Mouse (Mus musculus) adrenal gland, postnatal 10 days (tissue): ENCODE results near the gene Sh3d19. TPM values are rescaled to one million over a fixed set of nuclear protein-coding genes. Genes with fewer than 3 reads are reported as not detected.

Experiments used
- DNase-seq: peaks from one replicate; pipeline ENCODE4 v3.0.0; 2021; ENCODE audit warnings: mixed read lengths
- total RNA-seq, 2 experiments: library from RNA; stranded (reverse); gene quantifications; 2 replicates each; pipeline ENCODE4 v1.2.3; 2021

Sh3d19 gene
- total RNA-seq, 2 experiments from 2014 or later, result 26.2 to 28.9 TPM

DNA sequence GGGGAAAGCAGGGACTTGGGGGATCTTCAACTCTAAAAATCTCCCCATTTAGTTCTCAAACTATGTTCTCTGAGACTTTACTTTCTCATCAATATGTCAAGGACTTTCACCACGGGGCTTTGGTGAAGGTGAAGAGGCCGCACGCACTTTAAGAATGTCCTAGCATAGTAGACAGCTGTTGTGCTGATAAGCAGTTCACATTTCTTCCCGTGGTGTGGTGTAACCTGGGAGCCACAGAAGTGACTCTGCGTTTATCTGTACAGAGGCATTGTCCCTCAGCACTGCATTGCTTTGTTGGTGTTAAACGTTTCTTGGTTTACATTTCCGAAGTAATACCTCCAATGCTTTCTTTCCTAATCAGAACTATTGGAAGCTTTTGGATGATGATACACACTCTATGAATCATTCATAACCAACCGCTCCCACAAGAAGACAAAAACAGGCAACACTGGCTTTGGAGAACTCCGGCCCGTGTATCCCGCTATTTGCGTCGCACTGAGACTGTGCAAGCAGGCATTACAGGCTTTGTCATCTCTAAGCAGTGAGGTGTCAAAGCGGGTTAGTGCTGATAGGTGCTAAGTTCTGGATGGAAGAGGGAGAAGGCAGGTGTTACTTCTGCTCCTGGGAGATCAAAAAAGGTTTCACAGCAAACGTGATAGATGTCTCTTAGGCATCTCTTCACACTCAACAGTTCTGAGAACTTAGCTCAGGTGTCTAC lies 57.9 kb downstream of the Sh3d19 start:
- DNase-seq, result no peak

DNA sequence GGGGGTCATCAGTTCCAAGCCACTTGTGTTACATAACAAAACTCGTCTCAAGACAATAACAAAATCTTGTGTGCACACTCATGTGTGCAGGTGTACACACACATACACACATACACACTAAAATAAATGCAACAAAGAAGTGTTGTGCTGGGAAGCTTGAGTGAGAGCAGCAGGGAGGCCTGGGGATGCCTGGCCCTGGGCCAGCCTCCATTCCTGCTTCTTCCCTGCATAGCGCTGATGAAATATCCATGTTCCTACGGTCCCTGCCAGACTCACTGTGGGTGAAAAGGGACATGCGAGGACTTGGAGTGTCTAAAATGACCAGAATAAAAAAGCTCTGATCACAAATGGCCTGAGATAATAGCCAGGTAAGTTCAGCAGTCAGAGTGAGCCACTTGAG lies 59.7 kb downstream of the Sh3d19 start:
- DNase-seq, result peak; percentile 12

DNA sequence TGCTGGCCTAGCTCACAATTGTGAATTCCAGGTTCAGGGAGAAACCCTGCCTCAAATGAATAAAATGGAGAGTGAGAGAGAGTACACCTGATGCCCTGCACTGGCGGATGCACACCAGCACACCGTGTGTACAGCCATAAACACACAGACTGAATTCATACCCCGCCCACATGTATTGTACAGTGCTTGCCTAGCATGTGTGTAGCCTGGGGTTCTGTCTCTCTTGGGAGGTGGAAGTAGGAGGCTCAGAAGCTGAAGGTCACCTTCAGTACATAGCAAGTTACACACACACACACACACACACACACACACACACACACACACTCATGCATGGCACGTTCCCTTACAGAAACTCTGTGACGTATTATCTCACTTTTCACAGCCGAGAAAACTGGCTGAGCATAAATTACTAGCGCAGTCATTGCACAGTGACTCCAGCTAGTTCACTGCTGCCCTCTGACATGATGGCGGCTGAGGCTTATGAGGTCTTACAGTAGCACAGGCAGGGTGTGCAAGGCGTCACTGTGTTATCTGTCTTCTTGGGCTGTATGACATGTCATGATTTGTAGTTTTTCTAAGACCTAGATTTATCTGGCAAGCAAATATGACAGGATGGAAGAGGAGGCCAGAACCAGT lies 62.7 kb downstream of the Sh3d19 start:
- no peak for DNase-seq

DNA sequence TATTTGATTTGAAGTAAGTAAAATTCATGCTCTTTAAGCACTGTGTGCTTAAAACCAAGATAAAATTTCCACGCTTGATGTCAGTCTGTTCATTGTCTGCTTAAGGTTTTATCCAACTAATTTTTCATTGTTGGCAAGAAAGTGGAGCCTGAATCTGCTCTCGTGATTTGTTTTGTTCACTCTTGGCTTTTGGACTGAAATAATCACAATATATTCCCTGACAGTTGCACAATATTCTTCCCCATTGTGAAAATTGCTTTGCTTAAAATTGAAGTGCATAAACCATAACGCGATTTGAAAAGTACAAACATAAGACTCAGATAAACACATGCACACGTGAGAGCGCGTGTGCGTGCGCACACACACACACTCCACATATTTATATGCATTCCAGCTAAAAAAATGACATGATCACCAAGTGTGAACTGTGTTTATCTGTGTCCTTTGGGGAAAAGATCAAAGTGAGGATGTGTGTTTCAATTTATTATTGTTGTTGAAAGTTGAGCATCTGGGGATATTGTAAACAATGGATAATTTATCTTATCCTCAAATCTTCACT lies 67.1 kb downstream of the Sh3d19 start:
- DNase-seq, result no peak

DNA sequence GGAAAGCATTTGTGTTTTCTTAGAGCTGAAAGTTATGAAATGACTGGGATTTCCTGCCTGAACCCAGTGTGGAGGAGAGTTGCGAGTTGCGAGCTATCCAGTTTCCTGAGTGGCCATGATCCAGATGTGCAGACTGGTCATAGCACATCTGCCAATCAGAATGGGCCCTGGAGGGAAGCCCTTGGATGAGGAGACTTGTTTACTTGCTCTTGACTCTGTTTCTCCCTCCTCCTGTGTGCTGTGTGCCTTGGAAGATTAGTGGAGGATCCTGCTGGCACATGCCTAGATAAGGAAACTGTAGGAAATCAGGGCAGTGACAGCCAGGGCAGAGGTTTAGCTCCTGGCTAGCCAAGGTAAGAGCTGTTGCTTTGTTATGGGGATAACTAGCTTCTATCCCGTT lies 67.7 kb downstream of the Sh3d19 start:
- peak; percentile 29 for DNase-seq

DNA sequence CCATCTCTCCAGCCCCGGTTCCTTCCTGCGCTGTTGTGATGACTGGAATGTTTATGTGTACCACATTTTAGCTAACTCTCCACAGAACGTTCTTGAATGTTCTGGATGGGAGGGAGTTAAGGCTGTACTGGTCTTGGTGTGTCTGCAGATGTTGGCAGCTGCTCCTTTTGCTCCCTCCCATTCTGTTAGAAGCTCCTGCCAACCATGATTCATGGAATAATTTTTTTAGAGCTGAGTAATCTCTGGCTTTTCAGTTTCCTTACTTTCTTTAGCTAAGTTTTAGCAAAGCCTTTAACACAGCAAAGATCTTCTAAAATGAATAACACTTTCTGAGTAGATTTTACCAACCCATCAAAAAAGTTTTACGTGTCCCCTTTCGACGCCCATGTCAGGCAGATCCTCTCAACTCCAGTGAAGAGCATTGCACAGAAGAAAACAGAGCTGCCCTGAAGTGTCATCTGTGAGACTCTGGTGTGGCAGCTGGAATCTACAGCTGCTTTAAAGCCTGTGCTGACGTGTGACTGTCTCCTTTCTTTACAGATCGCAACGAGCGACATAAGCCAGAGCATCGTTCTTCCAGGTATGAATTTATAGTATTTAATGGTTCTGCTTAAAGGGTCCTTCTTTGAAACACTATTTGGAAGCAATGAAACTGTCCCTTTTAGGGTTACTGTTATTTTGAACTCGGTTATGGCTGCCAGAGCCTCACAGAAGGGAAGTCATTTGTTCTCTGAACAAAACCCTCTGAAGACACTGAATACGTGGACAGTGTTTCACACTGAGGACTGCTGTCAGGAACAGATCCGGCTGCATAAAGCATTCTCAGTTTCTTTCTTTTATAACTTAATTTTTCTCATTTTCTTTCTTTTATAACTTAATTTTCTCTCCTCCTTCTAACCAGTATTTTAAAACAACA lies 69.6 kb downstream of the Sh3d19 start:
- peak; percentile 26 for DNase-seq

DNA sequence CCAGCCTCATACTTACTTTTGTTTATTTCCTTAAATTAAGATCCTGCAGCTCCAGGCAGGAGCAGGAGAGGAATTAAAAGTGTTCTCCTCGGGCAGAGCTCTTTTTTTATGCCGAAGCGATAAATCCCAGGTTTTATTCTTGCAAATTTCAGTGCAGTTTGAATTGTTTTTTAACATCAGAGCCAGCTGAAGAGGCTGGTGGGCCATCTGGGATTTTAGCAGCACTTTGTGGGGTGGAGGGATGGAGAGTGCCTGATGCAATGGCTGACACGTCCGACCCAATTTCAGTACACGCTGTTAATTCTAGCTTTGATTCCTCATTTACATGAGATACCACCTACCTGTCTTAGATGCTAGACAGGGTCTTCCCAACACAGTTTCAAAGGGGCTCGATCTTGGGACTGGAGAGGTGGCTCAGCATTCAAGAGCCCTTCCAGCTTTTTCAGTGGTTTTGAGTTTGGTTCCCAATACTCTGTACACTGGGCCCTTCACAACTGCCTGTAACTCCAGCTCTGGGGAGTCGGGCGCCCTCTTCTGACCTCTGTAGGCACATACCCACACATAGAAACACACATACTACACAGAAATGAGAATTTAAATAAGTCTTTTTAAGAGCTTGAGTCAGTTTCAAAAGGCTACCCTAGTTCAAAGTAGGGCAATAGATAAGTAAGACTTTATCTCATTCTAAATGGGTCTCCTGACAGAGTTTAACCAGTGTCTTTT lies 76.9 kb downstream of the Sh3d19 start:
- no peak for DNase-seq

DNA sequence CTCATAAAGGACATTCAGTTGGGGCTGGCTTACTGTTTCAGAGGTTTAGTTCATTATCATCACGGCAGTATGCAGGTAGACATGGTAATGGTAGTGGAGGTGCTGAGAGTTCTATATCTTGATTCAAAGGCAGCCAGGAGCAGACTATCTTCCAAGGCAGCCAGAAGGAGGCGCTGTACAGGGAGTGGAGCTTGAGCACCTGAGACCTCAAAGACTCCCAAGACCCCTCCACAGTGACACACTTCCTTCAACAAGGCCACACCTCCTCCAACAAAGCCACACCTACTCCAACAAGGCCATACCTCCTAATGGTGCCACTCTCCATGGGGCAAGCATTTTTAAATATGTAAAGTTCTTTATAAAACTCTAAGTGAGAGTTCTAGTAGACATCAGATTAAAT lies 78.1 kb downstream of the Sh3d19 start:
- no peak for DNase-seq

DNA sequence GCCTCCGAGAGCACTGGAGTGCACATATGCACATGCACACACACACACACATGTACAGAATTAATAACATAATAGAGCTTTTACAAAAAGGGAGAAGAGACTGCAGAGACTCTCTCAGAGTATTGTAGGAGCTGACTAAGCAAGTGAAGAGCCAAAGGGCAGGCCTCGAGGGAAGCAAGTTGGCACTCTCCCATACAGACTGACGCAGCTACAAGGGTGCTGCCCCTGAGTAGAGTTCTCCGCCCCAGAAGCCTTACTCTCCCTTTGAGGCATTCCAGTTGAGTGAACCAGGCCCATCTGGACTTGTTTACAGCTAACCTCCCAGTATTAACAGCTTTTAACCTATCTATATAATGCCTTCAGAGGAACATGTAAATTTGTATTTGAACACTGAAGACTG lies 85.8 kb downstream of the Sh3d19 start:
- DNase-seq, result peak; percentile 82

DNA sequence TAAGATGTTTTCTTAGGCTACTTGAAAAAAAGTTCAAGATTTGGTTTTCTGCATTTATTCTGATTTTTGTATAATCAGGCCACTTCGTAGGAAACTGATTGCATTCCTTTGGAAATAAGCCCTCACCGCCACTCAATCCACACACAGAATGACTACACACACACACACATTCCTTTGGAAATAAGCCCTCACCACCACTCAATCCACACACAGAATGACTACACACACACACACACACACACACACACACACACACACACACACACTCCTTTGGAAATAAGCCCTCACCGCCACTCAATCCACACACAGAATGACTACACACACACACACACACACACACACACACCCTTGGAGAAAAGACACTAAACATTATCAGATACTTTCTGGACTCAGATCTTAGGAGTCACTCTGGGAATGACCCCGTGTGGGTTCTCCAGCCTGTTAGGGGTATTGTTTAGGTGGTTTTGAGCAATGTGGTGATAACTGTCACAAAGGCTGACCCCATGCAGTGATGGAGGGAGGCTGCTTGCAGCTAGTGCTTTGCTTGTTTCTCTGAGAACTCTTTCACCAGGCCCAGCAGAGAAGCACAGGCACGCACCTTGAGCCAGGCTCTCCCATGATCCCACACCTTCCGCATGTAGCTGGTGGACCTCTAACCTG lies 86.7 kb downstream of the Sh3d19 start:
- DNase-seq, result no peak

DNA sequence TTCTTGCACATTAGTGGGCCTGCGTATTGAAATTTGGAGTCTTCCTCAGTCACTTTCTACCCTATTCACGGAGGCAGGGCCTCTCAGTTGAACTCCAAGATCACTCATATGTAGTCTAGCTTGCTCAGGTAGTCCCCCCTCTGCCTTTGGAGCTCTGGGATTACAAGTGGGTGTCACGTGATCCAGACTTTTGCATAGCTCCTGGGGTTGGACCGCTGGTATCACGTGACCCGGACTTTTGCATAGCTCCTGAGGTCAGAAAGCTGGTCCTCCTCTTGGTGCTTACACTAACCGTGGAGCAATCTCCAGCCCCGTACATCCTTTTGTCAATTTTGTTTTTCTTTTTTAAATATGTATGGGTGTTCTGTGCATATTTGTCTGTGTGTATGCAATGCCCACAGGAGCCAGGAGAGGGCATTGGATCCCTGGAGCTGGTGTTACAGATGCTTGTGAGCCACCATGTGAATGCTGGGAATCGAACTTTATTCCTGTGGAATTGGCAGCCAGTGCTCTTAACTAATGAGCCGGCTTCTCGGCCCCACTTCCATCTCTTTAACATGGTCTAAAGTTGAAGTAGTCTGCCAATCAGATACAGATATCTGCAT lies 98.8 kb downstream of the Sh3d19 start:
- peak; percentile 19 for DNase-seq

DNA sequence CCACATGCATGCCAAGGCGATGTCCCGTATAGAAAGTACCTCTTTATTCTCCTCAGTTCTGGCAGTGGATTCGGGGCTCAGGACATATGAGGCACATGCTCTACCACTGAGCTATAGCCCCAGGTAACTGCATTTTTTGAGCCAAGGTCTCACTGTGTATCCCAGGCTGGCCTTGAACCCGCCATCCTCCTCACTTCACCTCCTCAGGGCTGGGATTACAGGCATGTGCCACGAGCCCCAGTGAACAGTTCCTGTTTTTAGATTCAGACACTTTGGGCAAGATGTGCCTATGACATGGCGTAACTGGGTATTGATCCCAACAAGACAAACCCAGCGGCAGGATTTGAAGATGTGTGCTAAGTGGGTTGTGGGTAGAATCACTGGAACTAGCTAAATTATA lies 99.9 kb downstream of the Sh3d19 start:
- no peak for DNase-seq

DNA sequence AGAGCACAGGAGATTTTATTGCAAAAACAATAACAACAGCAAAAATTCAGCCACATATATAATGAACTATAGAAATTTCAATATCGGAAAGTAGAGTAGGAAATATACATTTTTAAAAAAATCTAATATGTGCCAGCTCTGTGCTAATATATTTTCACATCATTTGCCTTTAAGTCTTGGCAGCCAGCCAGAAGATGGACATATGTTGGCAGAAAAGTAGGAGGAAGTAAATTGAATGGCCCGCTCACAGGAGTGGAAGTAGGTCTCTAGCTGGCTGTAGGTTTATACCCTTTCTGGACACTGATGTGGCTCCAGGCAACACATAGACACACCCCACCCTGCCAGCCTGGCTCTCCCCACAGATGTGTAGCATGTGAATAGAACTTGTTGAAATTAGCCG lies 101.2 kb downstream of the Sh3d19 start:
- no peak for DNase-seq

DNA sequence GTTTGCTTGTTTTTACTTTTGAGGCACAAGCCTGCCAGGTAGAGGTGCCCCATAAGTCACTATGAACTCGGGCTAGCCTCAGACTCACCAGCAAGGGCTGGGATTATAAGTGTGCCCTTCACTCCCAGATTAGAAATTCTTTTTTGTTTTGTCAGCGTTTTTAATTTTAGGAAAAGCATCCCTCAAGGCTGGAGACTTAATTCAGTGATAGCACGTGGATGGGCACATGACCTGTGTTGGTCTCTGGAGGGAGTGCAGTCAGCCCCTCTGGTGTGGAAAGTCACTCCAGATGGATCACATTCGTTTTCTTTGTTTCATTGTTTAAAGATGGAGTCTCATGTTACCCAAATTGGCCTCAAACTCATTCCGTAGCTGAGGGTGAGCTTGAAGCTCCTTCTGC lies 102.0 kb downstream of the Sh3d19 start:
- DNase-seq, result no peak

DNA sequence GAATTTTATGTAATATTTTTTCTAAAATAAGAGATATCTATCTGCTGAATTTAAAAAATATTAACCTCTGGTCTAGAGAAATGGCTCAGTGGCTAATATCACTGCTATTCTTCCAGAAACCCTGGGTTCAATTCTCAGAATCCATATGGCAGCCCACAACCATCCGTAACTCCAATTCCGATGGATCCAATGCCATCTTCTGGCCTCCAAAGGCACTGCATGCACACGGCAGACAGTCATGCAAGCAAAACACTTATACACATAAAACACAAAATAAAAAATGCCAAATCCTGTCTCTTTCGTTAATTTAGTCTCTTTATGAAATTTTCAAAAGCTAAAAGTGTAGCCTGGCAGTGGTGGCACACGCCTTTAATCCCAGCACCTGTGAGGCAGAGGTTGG lies 104.7 kb downstream of the Sh3d19 start:
- no peak for DNase-seq

DNA sequence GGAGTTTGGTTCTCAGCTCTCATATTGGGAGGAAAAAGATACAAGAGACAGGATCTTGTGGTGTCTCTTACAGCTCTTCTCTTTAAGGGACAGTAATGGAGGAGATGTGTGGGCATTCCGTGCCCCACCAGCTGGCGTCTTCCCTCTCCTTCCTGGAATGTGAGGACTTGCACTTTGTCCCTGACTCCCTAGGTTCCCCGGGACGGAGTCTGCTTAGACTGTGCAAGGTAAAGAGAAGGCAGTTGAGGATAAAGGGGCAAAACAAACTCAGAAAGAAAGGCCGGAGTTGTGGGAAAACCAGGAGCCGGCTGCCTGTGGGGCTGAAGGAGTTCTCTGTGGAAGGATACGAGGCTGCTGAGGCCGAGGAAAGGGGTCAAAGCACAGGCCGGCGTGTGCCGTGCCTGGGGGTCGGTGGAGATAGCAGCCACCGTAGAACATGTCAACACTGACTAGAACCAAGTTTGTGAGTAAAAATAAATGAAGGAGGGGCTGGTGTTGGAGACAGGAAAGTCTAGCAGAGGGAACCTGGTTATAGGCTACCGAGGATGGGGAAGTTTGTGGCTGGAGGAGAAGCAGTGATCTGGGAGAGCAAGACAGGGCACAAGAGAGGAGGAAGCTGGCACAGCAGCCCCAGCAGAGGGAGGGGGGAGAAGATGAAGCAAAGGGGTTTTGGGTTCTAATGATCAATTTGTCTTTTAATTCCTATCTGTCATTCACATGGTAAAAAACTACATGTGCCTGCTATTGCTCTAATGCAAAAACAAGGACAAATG lies 105.8 kb downstream of the Sh3d19 start:
- DNase-seq, result no peak

DNA sequence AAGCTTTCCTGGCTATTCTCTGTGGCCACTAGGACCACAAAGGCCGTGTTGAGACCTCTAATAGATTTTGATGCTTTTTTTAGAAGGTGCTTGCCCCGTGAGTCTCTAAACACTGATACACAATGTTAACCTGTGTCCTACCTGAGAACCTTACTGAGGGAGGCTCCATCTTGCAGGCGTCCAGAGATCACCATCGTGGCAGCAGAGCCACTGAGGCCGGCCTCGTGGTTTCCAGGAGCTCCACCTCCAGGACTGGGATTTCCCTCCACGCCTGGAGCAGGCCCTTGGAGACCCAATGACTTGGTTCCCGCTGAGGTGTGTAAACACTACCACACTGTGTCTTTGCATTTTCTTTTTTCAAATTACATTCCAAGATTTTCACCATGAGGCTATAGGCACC lies 112.1 kb downstream of the Sh3d19 start:
- DNase-seq, result no peak

DNA sequence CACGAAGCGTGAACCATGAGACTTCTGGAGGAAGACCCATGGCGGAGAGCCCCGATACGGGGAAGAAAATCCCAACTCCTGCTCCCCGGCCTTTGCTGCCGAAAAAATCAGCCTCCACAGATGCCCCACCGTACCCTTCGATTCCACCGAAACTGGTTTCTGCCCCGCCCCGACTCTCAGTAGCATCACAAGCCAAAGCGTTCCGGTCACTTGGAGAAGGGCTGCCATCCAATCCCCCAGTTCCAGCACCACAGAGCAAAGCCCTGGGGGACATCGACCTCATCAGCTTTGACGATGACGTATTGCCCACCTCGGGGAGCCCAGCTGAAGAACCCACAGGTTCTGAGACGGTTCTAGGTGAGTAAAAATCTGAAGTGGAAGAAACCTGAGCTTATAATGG lies 114.1 kb downstream of the Sh3d19 start:
- DNase-seq, result no peak

DNA sequence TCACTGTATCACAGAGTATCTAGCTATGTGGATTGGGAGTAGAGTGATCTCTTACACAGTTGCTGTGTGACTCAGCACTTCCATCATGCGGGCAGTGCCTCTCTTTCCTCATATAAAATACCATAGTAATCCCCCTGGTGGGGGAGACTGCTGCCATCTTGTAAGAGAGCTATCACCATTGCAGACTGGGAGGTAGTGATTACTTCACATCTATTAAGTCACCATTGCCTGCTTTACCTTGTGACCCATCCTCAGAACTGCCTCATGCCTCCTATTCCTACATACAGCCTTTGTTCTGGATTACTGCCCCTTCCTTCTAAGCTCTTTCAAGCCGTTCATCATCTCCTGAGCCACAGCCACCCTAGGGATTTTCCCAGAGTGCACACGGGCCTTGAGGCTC lies 117.0 kb downstream of the Sh3d19 start:
- no peak for DNase-seq

DNA sequence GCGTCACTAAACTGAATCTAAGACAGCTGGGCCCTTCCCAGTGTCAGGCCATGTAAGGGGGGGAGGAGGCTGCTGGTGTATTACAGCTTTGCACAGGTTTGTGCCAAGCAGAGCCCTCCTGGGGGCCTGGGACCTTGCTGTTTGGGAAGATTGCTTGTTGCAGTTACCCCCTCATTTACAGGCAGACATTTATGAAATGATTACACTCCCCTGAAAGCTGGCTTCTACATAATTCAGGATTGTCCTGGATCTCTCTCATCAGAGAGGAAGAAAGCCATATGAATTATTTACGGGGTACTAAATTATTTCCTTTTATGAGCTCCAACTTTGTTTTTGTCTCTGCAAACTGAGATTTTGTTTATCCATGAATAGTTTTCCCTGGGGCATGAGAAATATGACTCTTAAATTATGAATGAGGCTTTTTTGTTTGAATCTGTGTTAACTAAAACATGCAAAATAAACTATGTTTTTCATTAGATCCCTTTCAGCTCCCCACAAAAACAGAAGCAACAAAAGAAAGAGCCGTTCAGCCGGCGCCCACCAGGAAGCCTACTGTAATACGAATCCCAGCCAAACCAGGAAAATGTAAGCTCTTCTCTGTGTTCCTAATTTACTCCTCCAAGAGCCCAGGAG lies 122.4 kb downstream of the Sh3d19 start:
- no peak for DNase-seq
